Mouse (Mus musculus): ENCODE measurements around the gene Ethe1. TPM values are rescaled to one million over a fixed set of nuclear protein-coding genes. Genes with fewer than 3 reads are reported as not detected.

Ethe1 gene
- polyA plus RNA-seq, 1 experiment: 172 TPM

- no peaks in the 10 kb centered on the region for H3K36me3 ChIP-seq (ENCODE audit: control insufficient read depth, insufficient read depth, low read length)
- WGBS: 82% methylated on average over 13 of the region's 13 CpGs
- TF ChIP-seq CTCF (conservative IDR thresholded peaks at IDR 0.05; ENCODE audit: insufficient read depth, insufficient read length, low read depth, low read length): no peak
- TF ChIP-seq POLR2A (IDR thresholded peaks at IDR 0.05; ENCODE audit: low read depth, low read length): no peak
Observed at GRCm38 (mm10) chr7:24619671-24620397, 32.5 kb downstream of the Ethe1 start.

GRCm38 (mm10) chr7:24621193-24621592 is 33.9 kb downstream of the Ethe1 start:
- H3K4me1 ChIP-seq (ENCODE audit: control insufficient read depth, insufficient read depth, low read length): no peaks in the 10 kb centered on the region
- H3K4me3 ChIP-seq (ENCODE audit: insufficient read depth, low read depth, low read length): no peak overlapping the region
- H3K27ac ChIP-seq (ENCODE audit: insufficient read depth, low read depth, low read length): no peak overlapping the region
- TF ChIP-seq POLR2A (IDR thresholded peaks at IDR 0.05; ENCODE audit: low read depth, low read length) (no peak), CTCF (conservative IDR thresholded peaks at IDR 0.05; ENCODE audit: insufficient read depth, insufficient read length, low read depth, low read length) (peak; percentile 14; the same call in 1 of the 2 replicates)
- WGBS: 86% methylated on average over 3 of the region's 3 CpGs
- no peak for DNase-seq
- no peaks in the 10 kb centered on the region for H3K36me3 ChIP-seq (ENCODE audit: control insufficient read depth, insufficient read depth, low read length)
- no peaks in the 10 kb centered on the region for H3K27me3 ChIP-seq (replicated peaks; ENCODE audit: control insufficient read depth, insufficient read depth, low read length)

More at GRCm38 (mm10) chr7:24619671-24620397, 32.5 kb downstream of the Ethe1 start:
- no peak for DNase-seq
- H3K4me1 ChIP-seq (ENCODE audit: control insufficient read depth, insufficient read depth, low read length): no peaks in the 10 kb centered on the region
- H3K27ac ChIP-seq (ENCODE audit: insufficient read depth, low read depth, low read length): no peak overlapping the region
- no peak overlapping the region for H3K4me3 ChIP-seq (ENCODE audit: insufficient read depth, low read depth, low read length)
- no peaks in the 10 kb centered on the region for H3K27me3 ChIP-seq (replicated peaks; ENCODE audit: control insufficient read depth, insufficient read depth, low read length)

GRCm38 (mm10) chr7:24622967-24623366 is 35.6 kb downstream of the Ethe1 start:
- Histone ChIP-seq H3K27me3 (replicated peaks; ENCODE audit: control insufficient read depth, insufficient read depth, low read length) (no peaks in the 10 kb centered on the region), H3K36me3 (ENCODE audit: control insufficient read depth, insufficient read depth, low read length) (no peaks in the 10 kb centered on the region), H3K4me1 (ENCODE audit: control insufficient read depth, insufficient read depth, low read length) (no peaks in the 10 kb centered on the region), H3K27ac (ENCODE audit: insufficient read depth, low read depth, low read length) (no peak overlapping the region), H3K4me3 (ENCODE audit: insufficient read depth, low read depth, low read length) (no peak overlapping the region)
- TF ChIP-seq POLR2A (IDR thresholded peaks at IDR 0.05; ENCODE audit: low read depth, low read length): no peak
- no peak for TF ChIP-seq CTCF (conservative IDR thresholded peaks at IDR 0.05; ENCODE audit: insufficient read depth, insufficient read length, low read depth, low read length)
- no peak for DNase-seq
- 88% methylated on average over 6 of the region's 6 CpGs for WGBS

- peak; percentile 90 for DNase-seq
- H3K4me1 ChIP-seq (ENCODE audit: control insufficient read depth, insufficient read depth, low read length): no peaks in the 10 kb centered on the region
- 10% methylated on average over 33 of the region's 33 CpGs for WGBS
- H3K27ac ChIP-seq (ENCODE audit: insufficient read depth, low read depth, low read length): no peak overlapping the region
- H3K36me3 ChIP-seq (ENCODE audit: control insufficient read depth, insufficient read depth, low read length): no peaks in the 10 kb centered on the region
- no peaks in the 10 kb centered on the region for H3K27me3 ChIP-seq (replicated peaks; ENCODE audit: control insufficient read depth, insufficient read depth, low read length)
- TF ChIP-seq CTCF (conservative IDR thresholded peaks at IDR 0.05; ENCODE audit: insufficient read depth, insufficient read length, low read depth, low read length) (no peak), POLR2A (IDR thresholded peaks at IDR 0.05; ENCODE audit: low read depth, low read length) (no peak)
- peak overlapping the region; percentile 10; the same call in 1 of the 2 replicates for H3K4me3 ChIP-seq (ENCODE audit: insufficient read depth, low read depth, low read length)
Observed at GRCm38 (mm10) chr7:24628685-24629610, 41.6 kb downstream of the Ethe1 start.

GRCm38 (mm10) chr7:24629672-24630071 is 42.3 kb downstream of the Ethe1 start:
- no peaks in the 10 kb centered on the region for H3K36me3 ChIP-seq (ENCODE audit: control insufficient read depth, insufficient read depth, low read length)
- no peaks in the 10 kb centered on the region for H3K4me1 ChIP-seq (ENCODE audit: control insufficient read depth, insufficient read depth, low read length)
- no peak overlapping the region for H3K4me3 ChIP-seq (ENCODE audit: insufficient read depth, low read depth, low read length)
- whole genome bisulfite sequencing: 63% methylated on average over 4 of the region's 4 CpGs
- no peak overlapping the region for H3K27ac ChIP-seq (ENCODE audit: insufficient read depth, low read depth, low read length)
- no peaks in the 10 kb centered on the region for H3K27me3 ChIP-seq (replicated peaks; ENCODE audit: control insufficient read depth, insufficient read depth, low read length)
- DNase-seq: no peak
- no peak for TF ChIP-seq CTCF (conservative IDR thresholded peaks at IDR 0.05; ENCODE audit: insufficient read depth, insufficient read length, low read depth, low read length)
- TF ChIP-seq POLR2A (IDR thresholded peaks at IDR 0.05; ENCODE audit: low read depth, low read length): no peak

GRCm38 (mm10) chr7:24630116-24630880 is 43.0 kb downstream of the Ethe1 start:
- H3K27me3 ChIP-seq (replicated peaks; ENCODE audit: control insufficient read depth, insufficient read depth, low read length): no peaks in the 10 kb centered on the region
- H3K27ac ChIP-seq (ENCODE audit: insufficient read depth, low read depth, low read length): no peak overlapping the region
- TF ChIP-seq CTCF (conservative IDR thresholded peaks at IDR 0.05; ENCODE audit: insufficient read depth, insufficient read length, low read depth, low read length) (no peak), POLR2A (IDR thresholded peaks at IDR 0.05; ENCODE audit: low read depth, low read length) (no peak)
- no peak overlapping the region for H3K4me3 ChIP-seq (ENCODE audit: insufficient read depth, low read depth, low read length)
- H3K36me3 ChIP-seq (ENCODE audit: control insufficient read depth, insufficient read depth, low read length): no peaks in the 10 kb centered on the region
- DNase-seq: no peak
- no peaks in the 10 kb centered on the region for H3K4me1 ChIP-seq (ENCODE audit: control insufficient read depth, insufficient read depth, low read length)
- 90% methylated on average over 10 of the region's 10 CpGs for WGBS

Data from kidney, adult 2 months (tissue).